Mouse (Mus musculus): ENCODE results near the gene Fyn. TPM values are rescaled to one million over a fixed set of nuclear protein-coding genes. Genes with fewer than 3 reads are reported as not detected.

The Fyn gene
- total and polyA plus RNA-seq, 3 experiments: 89.7 to 127 (median 101) TPM

GRCm38 (mm10) chr10:39430074-39430764, 61.6 kb downstream of the Fyn start:
- Histone ChIP-seq H3K9me3 (replicated peaks) (no peaks in the 10 kb centered on the region), H3K27me3 (ENCODE audit: insufficient read depth, low read length) (no peaks in the 10 kb centered on the region), H3K4me3 (ENCODE audit: low read depth, low read length) (no peak overlapping the region), H3K36me3 (replicated peaks) (peaks cover 65% of the 10 kb centered on the region), H3K4me1 (ENCODE audit: insufficient read depth, low read depth, low read length) (peaks cover 63% of the 10 kb centered on the region)
- no peak for ATAC-seq (ENCODE audit: extremely low read depth, insufficient number of reproducible peaks, low FRiP score, poor library complexity, severe bottlenecking)
- TF ChIP-seq CTCF (IDR thresholded peaks at IDR 0.05; ENCODE audit: low read depth, low read length) (no peak), GATA1 (IDR thresholded peaks at IDR 0.05; ENCODE audit: borderline replicate concordance, low read length) (no peak), TAL1 (conservative IDR thresholded peaks at IDR 0.05; ENCODE audit: low read depth, low read length) (no peak), POLR2AphosphoS5 (IDR thresholded peaks at IDR 0.05; ENCODE audit: insufficient replicate concordance, low read depth, low read length) (no peak), GATA2 (IDR thresholded peaks at IDR 0.05; ENCODE audit: borderline replicate concordance, low read depth, low read length) (no peak)
- DNase-seq (ENCODE audit: low spot score): no peak

DNA sequence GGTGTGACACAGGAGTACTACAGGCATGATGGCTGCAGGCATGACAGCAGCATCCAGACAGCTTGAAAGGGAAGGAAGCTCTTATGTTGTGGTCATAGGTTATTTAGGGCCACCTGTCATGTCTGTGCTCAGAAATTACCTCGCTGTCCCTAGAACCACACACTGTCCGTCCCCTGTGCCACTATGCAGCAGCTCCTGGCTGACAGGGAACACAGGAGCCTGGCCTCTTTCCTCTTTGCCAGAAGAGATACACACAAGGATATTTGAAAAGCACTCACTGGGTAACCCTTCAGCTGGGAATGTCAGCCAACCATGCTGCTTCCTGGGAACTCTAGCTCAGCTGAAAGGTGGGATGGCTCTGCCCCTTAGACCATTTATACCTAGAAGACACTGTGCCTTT, 62.6 kb downstream of the Fyn start:
- ATAC-seq (ENCODE audit: extremely low read depth, insufficient number of reproducible peaks, low FRiP score, poor library complexity, severe bottlenecking): no peak
- Histone ChIP-seq H3K4me3 (ENCODE audit: low read depth, low read length) (no peak overlapping the region), H3K36me3 (replicated peaks) (peaks cover 62% of the 10 kb centered on the region), H3K4me1 (ENCODE audit: insufficient read depth, low read depth, low read length) (peaks cover 70% of the 10 kb centered on the region), H3K9me3 (replicated peaks) (no peaks in the 10 kb centered on the region), H3K27me3 (ENCODE audit: insufficient read depth, low read length) (no peaks in the 10 kb centered on the region)
- DNase-seq (ENCODE audit: low spot score): no peak
- TF ChIP-seq POLR2AphosphoS5 (IDR thresholded peaks at IDR 0.05; ENCODE audit: insufficient replicate concordance, low read depth, low read length) (no peak), TAL1 (conservative IDR thresholded peaks at IDR 0.05; ENCODE audit: low read depth, low read length) (no peak), GATA1 (IDR thresholded peaks at IDR 0.05; ENCODE audit: borderline replicate concordance, low read length) (no peak), CTCF (IDR thresholded peaks at IDR 0.05; ENCODE audit: low read depth, low read length) (no peak), GATA2 (IDR thresholded peaks at IDR 0.05; ENCODE audit: borderline replicate concordance, low read depth, low read length) (no peak)

- no peaks in the 10 kb centered on the region for H3K9me3 ChIP-seq (replicated peaks)
- H3K27me3 ChIP-seq (ENCODE audit: insufficient read depth, low read length): no peaks in the 10 kb centered on the region
- peaks cover 77% of the 10 kb centered on the region for H3K4me1 ChIP-seq (ENCODE audit: insufficient read depth, low read depth, low read length)
- H3K4me3 ChIP-seq (ENCODE audit: low read depth, low read length): no peak overlapping the region
- peaks cover 51% of the 10 kb centered on the region for H3K36me3 ChIP-seq (replicated peaks)
- no peak for DNase-seq (ENCODE audit: low spot score)
- no peak for TF ChIP-seq POLR2AphosphoS5 (IDR thresholded peaks at IDR 0.05; ENCODE audit: insufficient replicate concordance, low read depth, low read length)
- TF ChIP-seq TAL1 (conservative IDR thresholded peaks at IDR 0.05; ENCODE audit: low read depth, low read length): no peak
- TF ChIP-seq GATA2 (IDR thresholded peaks at IDR 0.05; ENCODE audit: borderline replicate concordance, low read depth, low read length): no peak
- no peak for TF ChIP-seq CTCF (IDR thresholded peaks at IDR 0.05; ENCODE audit: low read depth, low read length)
- no peak for TF ChIP-seq GATA1 (IDR thresholded peaks at IDR 0.05; ENCODE audit: borderline replicate concordance, low read length)
- ATAC-seq (ENCODE audit: extremely low read depth, insufficient number of reproducible peaks, low FRiP score, poor library complexity, severe bottlenecking): no peak
Observed at GRCm38 (mm10) chr10:39432648-39433568, 64.3 kb downstream of the Fyn start.

DNA sequence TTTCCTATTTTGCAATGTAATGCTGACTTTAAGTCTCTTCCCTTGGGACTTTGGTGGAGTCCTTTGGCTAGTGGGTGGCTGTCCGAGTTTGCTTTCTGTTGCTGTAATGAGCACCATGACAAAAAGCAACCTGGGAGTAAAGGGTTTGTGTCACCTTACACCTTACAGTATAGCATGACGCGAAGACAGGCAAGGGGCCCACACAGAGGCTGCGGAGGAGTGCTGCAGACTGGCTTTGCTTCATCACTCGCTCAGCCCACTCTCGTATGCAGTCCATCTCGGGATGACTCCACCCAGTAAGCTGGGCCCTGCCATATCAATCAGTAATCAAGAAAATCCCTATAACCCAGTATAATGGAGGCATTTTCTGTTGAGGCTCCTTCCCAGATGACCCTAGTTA, 65.2 kb downstream of the Fyn start:
- Histone ChIP-seq H3K27me3 (ENCODE audit: insufficient read depth, low read length) (no peaks in the 10 kb centered on the region), H3K4me3 (ENCODE audit: low read depth, low read length) (no peak overlapping the region), H3K4me1 (ENCODE audit: insufficient read depth, low read depth, low read length) (peaks cover 84% of the 10 kb centered on the region), H3K36me3 (replicated peaks) (peaks cover 57% of the 10 kb centered on the region), H3K9me3 (replicated peaks) (no peaks in the 10 kb centered on the region)
- DNase-seq (ENCODE audit: low spot score): no peak
- ATAC-seq (ENCODE audit: extremely low read depth, insufficient number of reproducible peaks, low FRiP score, poor library complexity, severe bottlenecking): no peak
- no peak for TF ChIP-seq TAL1 (conservative IDR thresholded peaks at IDR 0.05; ENCODE audit: low read depth, low read length)
- no peak for TF ChIP-seq GATA1 (IDR thresholded peaks at IDR 0.05; ENCODE audit: borderline replicate concordance, low read length)
- TF ChIP-seq CTCF (IDR thresholded peaks at IDR 0.05; ENCODE audit: low read depth, low read length): no peak
- TF ChIP-seq GATA2 (IDR thresholded peaks at IDR 0.05; ENCODE audit: borderline replicate concordance, low read depth, low read length): no peak
- no peak for TF ChIP-seq POLR2AphosphoS5 (IDR thresholded peaks at IDR 0.05; ENCODE audit: insufficient replicate concordance, low read depth, low read length)

GRCm38 (mm10) chr10:39434758-39435448, 66.2 kb downstream of the Fyn start:
- no peak for TF ChIP-seq GATA1 (IDR thresholded peaks at IDR 0.05; ENCODE audit: borderline replicate concordance, low read length)
- H3K36me3 ChIP-seq (replicated peaks): peaks cover 55% of the 10 kb centered on the region
- H3K4me3 ChIP-seq (ENCODE audit: low read depth, low read length): peak overlapping the region; percentile 54; the same call in 1 of the 2 replicates
- peaks cover 86% of the 10 kb centered on the region for H3K4me1 ChIP-seq (ENCODE audit: insufficient read depth, low read depth, low read length)
- H3K9me3 ChIP-seq (replicated peaks): no peaks in the 10 kb centered on the region
- ATAC-seq (ENCODE audit: extremely low read depth, insufficient number of reproducible peaks, low FRiP score, poor library complexity, severe bottlenecking) (peak; percentile 57), DNase-seq (ENCODE audit: low spot score) (no peak)
- H3K27me3 ChIP-seq (ENCODE audit: insufficient read depth, low read length): no peaks in the 10 kb centered on the region

GRCm38 (mm10) chr10:39438905-39439304, 70.2 kb downstream of the Fyn start:
- Histone ChIP-seq H3K27me3 (ENCODE audit: insufficient read depth, low read length) (no peaks in the 10 kb centered on the region), H3K4me3 (ENCODE audit: low read depth, low read length) (no peak overlapping the region), H3K36me3 (replicated peaks) (peaks cover 42% of the 10 kb centered on the region), H3K9me3 (replicated peaks) (no peaks in the 10 kb centered on the region), H3K4me1 (ENCODE audit: insufficient read depth, low read depth, low read length) (peaks cover 72% of the 10 kb centered on the region)
- no peak for TF ChIP-seq GATA2 (IDR thresholded peaks at IDR 0.05; ENCODE audit: borderline replicate concordance, low read depth, low read length)
- no peak for TF ChIP-seq TAL1 (conservative IDR thresholded peaks at IDR 0.05; ENCODE audit: low read depth, low read length)
- TF ChIP-seq GATA1 (IDR thresholded peaks at IDR 0.05; ENCODE audit: borderline replicate concordance, low read length): no peak
- no peak for TF ChIP-seq POLR2AphosphoS5 (IDR thresholded peaks at IDR 0.05; ENCODE audit: insufficient replicate concordance, low read depth, low read length)
- no peak for TF ChIP-seq CTCF (IDR thresholded peaks at IDR 0.05; ENCODE audit: low read depth, low read length)
- ATAC-seq (ENCODE audit: extremely low read depth, insufficient number of reproducible peaks, low FRiP score, poor library complexity, severe bottlenecking) (no peak), DNase-seq (ENCODE audit: low spot score) (no peak)
